Mouse (Mus musculus) megakaryocyte, adult 5-6 weeks (primary cell): Measurements from ENCODE around the gene Rbfox3. TPM values are rescaled to one million over a fixed set of nuclear protein-coding genes. Genes with fewer than 3 reads are reported as not detected.

Experiments
- ATAC-seq: 2 replicates; pipeline ENCODE4 v1.8.0; 2016; ENCODE audit warnings: mild to moderate bottlenecking, inconsistent platforms; ENCODE audit not compliant: poor library complexity, severe bottlenecking
- total RNA-seq, 2 experiments: library from RNA; stranded (forward) in 1 of 2; stranded (reverse) in 1 of 2; fragments of 153-499, 151-499 nt in 1 of 2; fragments of 221-1000, 200-1000 nt in 1 of 2; gene quantifications; 2 replicates each; pipeline versions ENCODE4 v1.2.3 to v1.2.4; 2015 to 2017

Rbfox3 gene
- total RNA-seq, 2 experiments from 2014 or later, result not detected

DNA sequence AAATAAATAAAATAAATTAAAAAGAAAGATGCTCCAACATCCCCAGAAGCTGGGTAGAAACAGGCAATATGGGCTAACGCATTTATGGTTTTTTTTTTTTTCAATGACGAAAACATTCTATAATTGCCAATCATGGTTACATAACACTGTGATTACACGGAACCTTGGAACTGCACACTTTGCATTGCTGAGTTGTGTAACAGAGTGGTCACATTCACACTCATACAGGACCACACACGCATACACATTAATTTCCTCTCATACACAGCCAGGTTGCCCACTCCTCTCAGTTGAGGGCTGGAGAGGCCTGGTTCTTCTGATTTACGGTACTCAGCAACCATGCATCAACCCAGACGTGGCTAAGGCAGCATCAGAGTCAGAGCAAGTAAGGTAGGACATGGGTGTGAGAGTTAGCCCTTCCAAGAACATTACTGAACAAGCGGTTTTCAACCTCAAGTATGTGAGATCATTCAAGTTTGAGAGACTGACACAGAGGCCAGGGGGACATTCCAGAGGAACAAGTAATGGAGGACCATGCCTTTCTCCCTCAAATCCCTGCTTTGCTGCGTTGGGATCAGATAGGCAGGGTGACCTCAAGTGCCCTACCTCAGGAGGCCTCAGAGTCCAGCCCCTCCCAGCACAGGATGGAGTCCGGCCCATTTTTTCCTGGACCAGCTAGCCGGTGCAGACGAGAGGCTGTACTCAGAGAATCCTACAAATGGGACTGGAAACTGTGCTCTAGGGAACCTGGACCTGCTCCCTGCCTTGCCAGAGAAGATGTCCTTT lies 457.3 kb downstream of the Rbfox3 start:
- 0 out of 2 replicates have a peak, but pooled peaks have one; percentile 21 for ATAC-seq

DNA sequence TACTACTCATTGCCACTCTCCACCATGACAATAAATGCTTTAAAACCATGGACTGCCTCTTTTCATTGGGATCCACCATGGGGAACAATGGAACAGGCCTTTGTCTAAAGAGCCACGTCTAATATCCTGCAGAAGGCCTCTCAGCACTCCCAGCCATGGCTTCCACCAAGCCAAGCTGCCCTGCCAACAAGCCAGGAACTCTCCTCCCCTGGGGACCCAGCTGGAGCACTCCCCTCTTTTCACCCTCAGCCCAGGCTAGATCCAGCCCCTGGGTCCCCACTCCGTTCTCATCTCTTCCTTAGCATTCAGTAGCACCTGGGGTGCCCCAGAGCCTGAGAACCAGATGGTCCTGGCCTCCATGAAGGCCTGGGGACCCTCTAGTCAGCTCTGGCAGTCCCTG lies 458.4 kb downstream of the Rbfox3 start:
- ATAC-seq, result no peak

DNA sequence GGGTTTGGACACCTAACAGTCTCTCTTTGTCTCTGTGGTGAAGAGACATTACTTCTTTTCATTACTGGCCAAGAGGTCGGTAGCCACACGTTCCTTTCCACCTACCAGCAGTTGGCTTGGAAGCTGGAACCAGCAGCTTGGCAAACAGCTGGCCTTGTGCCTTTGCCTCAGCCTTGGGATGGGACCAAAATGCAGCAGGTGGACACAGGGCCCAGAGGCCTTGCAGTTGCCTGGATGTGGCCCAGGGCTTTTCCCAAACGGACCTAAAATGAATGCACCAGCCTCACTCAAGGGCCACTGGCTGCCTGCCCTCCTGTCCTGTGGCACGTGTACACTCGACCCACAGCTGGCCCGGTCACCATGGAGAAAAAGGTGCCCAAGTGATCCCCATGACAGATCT lies 460.2 kb downstream of the Rbfox3 start:
- ATAC-seq, result no peak

DNA sequence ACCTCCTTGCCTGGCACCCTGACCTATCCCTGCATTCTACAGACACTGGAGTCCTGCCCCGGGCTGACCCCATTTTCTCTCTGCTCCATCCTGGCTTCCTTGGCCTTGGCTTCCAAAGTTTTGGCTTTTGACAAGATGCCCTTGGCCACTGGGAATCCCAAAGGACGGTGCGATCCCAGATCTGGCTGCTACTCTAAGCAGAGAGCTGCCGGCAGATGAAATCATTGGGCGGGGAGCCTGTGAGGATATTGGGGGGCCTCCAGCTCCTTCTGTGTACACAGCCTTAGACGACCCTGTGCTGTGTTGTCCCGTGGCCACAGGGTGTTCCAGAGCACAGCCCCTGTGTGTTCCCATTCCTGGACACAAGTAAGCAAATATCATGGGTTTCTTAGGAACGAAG lies 463.0 kb downstream of the Rbfox3 start:
- no peak for ATAC-seq

DNA sequence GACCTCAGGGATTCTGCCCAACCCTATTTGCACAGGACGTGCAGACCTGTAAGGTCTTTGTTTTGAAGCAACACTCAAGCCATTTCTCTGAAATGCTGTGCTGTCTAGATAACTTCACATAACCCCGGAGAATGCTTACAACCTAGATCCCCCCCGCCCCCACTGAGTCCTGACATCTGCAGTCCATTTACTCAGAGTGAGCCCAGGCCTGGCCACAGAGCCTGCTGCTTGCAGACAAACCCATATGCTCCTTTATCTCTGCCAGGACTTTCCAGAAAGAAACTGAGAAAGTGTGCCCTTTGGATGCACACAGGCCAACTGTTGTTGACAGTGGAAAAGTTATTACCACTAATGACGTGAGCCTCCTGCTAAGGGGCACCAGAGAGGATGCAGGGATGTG lies 464.1 kb downstream of the Rbfox3 start:
- ATAC-seq, result no peak

DNA sequence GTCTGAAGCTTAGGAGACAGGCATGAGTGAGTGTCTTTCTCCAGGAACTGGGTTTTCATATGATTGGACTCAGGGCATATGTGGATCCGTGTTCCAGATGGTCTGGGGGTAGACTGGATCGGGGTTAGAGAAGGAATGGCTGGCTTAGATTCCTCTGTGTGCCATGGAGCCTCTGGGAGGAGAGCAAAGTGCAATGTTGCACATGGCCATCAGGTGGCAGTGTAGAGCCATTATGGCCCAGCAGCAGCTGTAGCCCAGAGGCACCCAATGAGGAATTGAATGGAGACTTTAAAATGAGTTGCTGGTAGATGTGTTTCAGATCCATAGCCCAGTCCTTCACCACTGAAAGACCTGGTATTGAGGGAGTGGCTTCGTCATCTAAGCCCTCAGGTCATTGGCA lies 465.6 kb downstream of the Rbfox3 start:
- ATAC-seq, result peak; percentile 91

DNA sequence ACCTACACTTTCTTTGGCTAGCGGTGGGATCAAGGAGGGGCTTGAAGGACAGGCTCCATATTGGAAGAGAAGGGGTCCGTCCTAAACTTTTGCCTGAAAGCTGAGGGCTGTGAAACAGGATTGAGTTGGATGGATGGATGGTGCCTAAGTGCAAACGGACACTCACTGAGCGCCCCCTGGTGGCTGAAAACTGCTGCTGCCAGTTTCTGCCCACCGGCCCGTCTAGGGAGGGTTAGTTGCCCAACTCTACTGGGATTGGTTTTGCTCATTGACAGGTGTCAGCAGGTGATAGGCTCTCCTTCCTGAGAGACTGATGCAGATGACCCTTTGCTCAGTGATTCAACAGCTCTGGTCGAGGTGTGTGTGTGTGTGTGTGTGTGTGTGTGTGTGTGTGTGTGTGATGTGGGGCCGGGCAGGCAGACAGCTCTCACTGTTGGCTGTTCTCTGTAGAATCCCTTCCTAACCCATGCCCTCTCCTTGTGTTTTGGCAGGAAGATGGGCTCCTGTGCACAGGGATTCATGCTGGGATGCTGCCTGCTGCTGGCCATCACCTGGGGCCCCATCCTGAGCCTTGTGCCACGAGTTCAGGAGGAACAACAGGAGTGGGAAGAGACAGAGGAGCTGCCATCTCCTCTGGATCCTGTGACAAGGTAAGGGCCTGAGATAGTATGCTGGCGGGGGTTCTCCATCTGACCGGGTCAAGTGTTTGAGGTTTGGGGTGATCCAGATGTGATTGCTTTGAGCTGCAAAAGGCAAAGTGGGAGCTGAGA lies 468.0 kb downstream of the Rbfox3 start:
- ATAC-seq, result peak; percentile 62

DNA sequence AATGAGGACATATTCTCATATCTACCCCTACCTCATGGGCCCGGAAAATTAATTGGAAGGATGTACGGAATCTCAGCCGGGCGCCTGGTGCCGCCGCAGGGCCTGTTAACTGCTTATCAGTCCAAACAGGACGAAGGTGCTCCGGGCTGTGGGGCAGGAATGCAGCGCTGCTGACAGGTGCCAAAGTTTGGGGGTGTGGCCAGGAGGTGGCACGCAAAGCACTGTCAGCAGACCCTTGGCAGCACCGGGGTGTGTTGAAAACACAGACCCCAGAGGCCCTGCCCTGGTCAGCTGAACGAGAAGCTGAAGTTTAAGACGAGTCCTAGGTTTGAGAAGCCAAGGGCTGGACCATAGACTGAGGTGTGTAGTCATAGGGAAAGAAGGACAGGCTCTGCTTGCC lies 468.7 kb downstream of the Rbfox3 start:
- ATAC-seq, result no peak

Other genes with a start within 250 kb of the Rbfox3 start
- gene Enpp7, start 76.6 kb upstream of the Rbfox3 start, total RNA-seq (2015), result not detected in 2 replicates
- not detected in 2 replicates for gene Enpp7, start 76.6 kb upstream of the Rbfox3 start, total RNA-seq (2017)
- 1.5 and 1.6 TPM in 2 replicates for gene Cbx2, start 111.4 kb upstream of the Rbfox3 start, total RNA-seq (2015)
- gene Cbx2, start 111.4 kb upstream of the Rbfox3 start, total RNA-seq (2017), result 2.8 TPM in 2 replicates
- 3.2 and 5.6 TPM in 2 replicates for gene Cbx8, start 129.4 kb upstream of the Rbfox3 start, total RNA-seq (2015)
- gene Cbx8, start 129.4 kb upstream of the Rbfox3 start, total RNA-seq (2017), result 3.0 and 3.6 TPM in 2 replicates
- gene Cbx4, start 174.6 kb upstream of the Rbfox3 start, total RNA-seq (2015), result 15.3 and 15.5 TPM in 2 replicates
- 18.0 and 18.4 TPM in 2 replicates for gene Cbx4, start 174.6 kb upstream of the Rbfox3 start, total RNA-seq (2017)